Mouse (Mus musculus) heart, embryonic 15.5 days (tissue): ENCODE data around the gene C1qc. TPM values are rescaled to one million over a fixed set of nuclear protein-coding genes. Genes with fewer than 3 reads are reported as not detected.

Experiments
- ATAC-seq: fragments of 200-750 bp; cut with Nextera tagmentation; replicated peaks from 2 replicates; pipeline ENCODE4 v1.8.0; 2017; ENCODE audit warnings: low read depth, moderate TSS enrichment; ENCODE audit not compliant: insufficient number of reproducible peaks, insufficient read depth, low FRiP score
- H3K27ac ChIP-seq: fragments of 300-500 bp; sonication (generic); 2 replicates; pipeline ENCODE4 v1.5.1; 2015; ENCODE audit warnings: mild to moderate bottlenecking, inconsistent platforms
- H3K27me3 ChIP-seq: fragments of 300-500 bp; sonication (generic); 2 replicates; pipeline ENCODE4 v1.6.1; 2015; ENCODE audit warnings: inconsistent platforms
- H3K36me3 ChIP-seq: fragments of 300-500 bp; sonication (generic); 2 replicates; pipeline ENCODE4 v1.6.1; 2015; ENCODE audit warnings: mild to moderate bottlenecking, inconsistent platforms
- H3K4me1 ChIP-seq: fragments of 300-500 bp; sonication (generic); replicated peaks from 2 replicates; pipeline ENCODE4 v1.6.1; 2015; ENCODE audit warnings: inconsistent platforms
- H3K4me2 ChIP-seq: fragments of 300-500 bp; sonication (generic); 2 replicates; pipeline ENCODE4 v1.6.1; 2015; ENCODE audit warnings: inconsistent platforms, mild to moderate bottlenecking, moderate library complexity
- H3K4me3 ChIP-seq: fragments of 300-500 bp; sonication (generic); 2 replicates; pipeline ENCODE4 v1.5.1; 2015; ENCODE audit warnings: mild to moderate bottlenecking, inconsistent platforms
- H3K9ac ChIP-seq: fragments of 300-500 bp; sonication (generic); 2 replicates; pipeline ENCODE4 v1.6.1; 2015; ENCODE audit warnings: mild to moderate bottlenecking, inconsistent platforms
- H3K9me3 ChIP-seq: fragments of 300-500 bp; sonication (generic); replicated peaks from 2 replicates; pipeline ENCODE4 v1.6.1; 2016; ENCODE audit warnings: inconsistent platforms
- WGBS: fragments of 180-500 bp; shearing (Covaris S2); methylation state at CpG from one replicate; pipeline ENCODE4 v1.1.7; 2015; ENCODE audit warnings: mixed read lengths; 5-methylcytosine and 5-hydroxymethylcytosine counted together
- polyA plus RNA-seq: library from polyadenylated mRNA; unstranded; fragments of >200 nt; fragmentation: Nextera tagmentation; extraction: Ambion mirVana; gene quantifications from 2 replicates; pipeline ENCODE4 v1.2.1, GENCODE M21; 2015

Gene C1qc
- polyA plus RNA-seq: 23.8 and 32.9 TPM in 2 replicates

DNA sequence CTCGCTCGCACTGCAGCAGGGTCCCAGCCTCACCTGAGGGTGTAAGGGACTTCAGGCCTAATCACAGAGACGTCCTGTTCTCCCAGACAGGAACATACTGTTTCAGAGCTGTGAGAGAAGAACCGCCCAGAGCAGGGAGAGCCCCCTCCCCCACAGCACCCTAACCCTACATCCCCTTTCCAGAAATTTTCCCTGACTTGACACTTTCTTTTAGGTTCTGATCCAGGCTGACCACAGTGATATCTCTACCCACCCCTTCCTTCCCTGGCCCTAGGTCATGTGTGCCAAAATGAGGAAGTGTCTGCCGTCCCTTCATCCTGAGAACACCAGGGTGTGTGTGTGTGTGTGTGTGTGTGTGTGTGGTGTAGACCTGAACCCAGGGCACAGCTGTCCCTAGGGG is at the start of gene C1qc:
TSS of gene C1qc (minus strand) at position 255 of the 400 bp plus-strand sequence.
- no peak within 1 kb of the TSS for H3K9ac ChIP-seq
- H3K4me2 ChIP-seq: no peak within 1 kb of the TSS
- H3K27me3 ChIP-seq: peaks cover 90% of the 10 kb centered on the region
- H3K4me3 ChIP-seq: no peak within 1 kb of the TSS
- H3K36me3 ChIP-seq: no peaks in the 10 kb centered on the region
- WGBS: 49% methylated on average over 5 of the region's 5 CpGs
- H3K4me1 ChIP-seq: no peaks in the 10 kb centered on the region
- no peak within 1 kb of the TSS for H3K27ac ChIP-seq
- ATAC-seq: no peak
- H3K9me3 ChIP-seq: no peaks in the 10 kb centered on the region

DNA sequence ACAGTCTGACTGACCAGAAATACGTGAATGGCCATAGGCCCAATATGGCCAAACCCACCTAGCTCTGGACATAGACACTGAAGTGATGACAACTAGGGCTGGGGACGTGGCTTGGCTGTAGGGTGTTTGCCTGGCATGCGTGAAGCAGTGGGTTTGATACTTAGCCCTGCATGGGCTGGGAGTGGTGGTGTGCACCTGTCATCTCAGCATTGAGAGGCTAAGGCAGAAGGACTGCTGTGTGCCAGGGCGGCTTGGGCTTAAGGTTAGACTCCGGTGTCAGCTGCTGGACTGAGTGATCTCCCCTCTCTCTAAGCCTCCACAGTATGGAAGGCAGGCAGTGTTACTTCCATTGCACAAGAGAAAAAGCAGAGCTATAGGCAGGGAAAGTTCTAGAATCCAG is 45.1 kb upstream of the C1qc start:
- Histone ChIP-seq H3K27ac (no peak overlapping the region), H3K36me3 (no peaks in the 10 kb centered on the region), H3K4me3 (no peak overlapping the region), H3K4me1 (peaks cover 13% of the 10 kb centered on the region), H3K9me3 (no peaks in the 10 kb centered on the region), H3K9ac (no peak overlapping the region), H3K27me3 (peaks cover 81% of the 10 kb centered on the region), H3K4me2 (no peak overlapping the region)
- ATAC-seq: no peak
- WGBS: 74% methylated on average over 5 of the region's 5 CpGs

DNA sequence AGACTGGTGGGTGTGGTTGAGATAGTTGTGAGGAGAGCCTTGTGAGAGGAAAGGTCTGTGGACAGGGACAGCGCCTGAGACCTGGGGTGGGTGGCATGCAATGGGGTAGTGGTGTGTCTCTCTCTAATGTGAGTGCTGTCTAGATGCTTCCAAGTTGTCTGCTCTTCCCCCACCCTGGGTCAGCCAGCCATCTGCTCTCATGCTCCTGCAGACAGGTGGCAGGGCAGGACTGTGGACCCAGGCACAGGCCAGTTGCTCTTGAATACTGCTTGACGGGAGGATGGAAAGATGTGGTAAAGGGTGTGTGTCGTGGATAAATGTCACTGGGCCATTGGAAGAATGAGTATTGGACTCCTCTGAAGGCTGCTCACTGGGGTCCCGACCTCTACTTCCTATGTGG is 44.5 kb upstream of the C1qc start:
- H3K36me3 ChIP-seq: no peaks in the 10 kb centered on the region
- H3K4me1 ChIP-seq: peaks cover 8% of the 10 kb centered on the region
- WGBS: 68% methylated on average over 4 of the region's 4 CpGs
- H3K4me2 ChIP-seq: no peak overlapping the region
- ATAC-seq: no peak
- no peaks in the 10 kb centered on the region for H3K9me3 ChIP-seq
- no peak overlapping the region for H3K4me3 ChIP-seq
- no peak overlapping the region for H3K9ac ChIP-seq
- H3K27me3 ChIP-seq: peaks cover 81% of the 10 kb centered on the region
- no peak overlapping the region for H3K27ac ChIP-seq

DNA sequence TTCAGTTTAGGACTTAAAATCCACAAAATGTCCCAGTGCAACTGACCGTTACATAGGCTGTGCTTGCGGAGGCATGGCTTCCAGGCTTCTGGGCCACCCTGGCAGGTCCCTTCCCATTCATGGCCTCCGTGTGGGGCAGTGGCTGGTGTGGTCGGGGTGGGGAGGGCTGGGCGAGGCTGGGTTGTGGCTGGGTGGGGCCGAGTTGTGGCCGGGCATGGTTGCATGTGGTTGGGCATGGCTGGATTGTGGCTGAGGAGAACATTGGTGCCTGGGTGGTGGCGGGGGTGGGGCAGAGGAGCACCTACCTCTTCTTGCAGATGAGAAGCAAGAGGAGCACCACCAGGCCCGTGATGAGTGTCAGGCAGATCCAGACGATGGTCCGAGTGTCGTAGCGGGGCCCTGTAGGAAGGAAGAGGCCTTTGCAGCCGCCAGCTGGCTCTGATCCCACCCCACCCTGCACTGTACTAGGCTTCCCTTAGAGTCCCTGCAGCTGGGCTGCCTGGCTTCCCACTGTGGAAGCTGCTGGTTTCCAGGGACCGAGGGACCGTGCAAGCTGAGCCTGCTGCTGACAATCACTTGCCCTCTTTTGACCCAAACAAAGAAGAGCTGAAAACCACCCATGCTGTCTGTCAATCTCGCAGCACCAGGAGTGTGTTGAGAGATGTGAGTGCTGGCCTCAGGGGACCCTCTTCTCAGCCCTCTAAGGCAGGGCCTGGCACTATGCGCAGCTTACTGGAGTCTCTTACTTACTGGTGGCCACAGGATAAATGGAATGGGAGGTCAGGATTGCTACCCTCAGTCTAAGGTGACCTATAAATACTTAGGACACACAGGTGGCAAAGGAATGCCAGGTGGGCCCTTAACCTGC is 42.1 kb upstream of the C1qc start:
- Histone ChIP-seq H3K27ac (no peak overlapping the region), H3K4me3 (no peak overlapping the region), H3K27me3 (peaks cover 81% of the 10 kb centered on the region), H3K36me3 (no peaks in the 10 kb centered on the region), H3K9me3 (no peaks in the 10 kb centered on the region), H3K4me1 (peaks cover 8% of the 10 kb centered on the region), H3K9ac (no peak overlapping the region), H3K4me2 (no peak overlapping the region)
- 0 out of 2 replicates have a peak, but pooled peaks have one; percentile 16 for ATAC-seq
- WGBS: 30% methylated on average over 18 of the region's 18 CpGs

DNA sequence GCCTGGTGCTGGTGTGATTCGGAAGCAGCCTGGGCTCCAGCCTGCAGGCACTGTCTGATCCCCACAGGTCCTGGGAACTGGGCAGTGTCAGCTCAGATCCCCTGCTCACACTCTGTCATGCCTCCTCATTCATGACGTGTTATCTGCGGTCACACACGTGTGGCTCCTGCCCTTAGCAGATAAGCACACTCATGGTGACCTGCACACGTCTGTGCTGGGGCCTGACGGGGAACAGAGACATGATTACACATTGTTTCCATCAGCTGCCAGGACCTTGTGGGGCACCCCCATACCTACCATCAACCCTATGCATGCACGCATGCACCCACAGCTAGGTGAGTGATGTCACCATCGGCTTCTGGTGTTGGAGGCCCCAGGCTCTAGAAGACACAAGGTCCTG is 37.6 kb upstream of the C1qc start:
- H3K4me3 ChIP-seq: no peak overlapping the region
- H3K27ac ChIP-seq: no peak overlapping the region
- H3K4me1 ChIP-seq: peaks cover 8% of the 10 kb centered on the region
- H3K27me3 ChIP-seq: peaks cover 88% of the 10 kb centered on the region
- no peak overlapping the region for H3K9ac ChIP-seq
- no peak overlapping the region for H3K4me2 ChIP-seq
- no peaks in the 10 kb centered on the region for H3K36me3 ChIP-seq
- ATAC-seq: no peak
- H3K9me3 ChIP-seq: no peaks in the 10 kb centered on the region
- 54% methylated on average over 8 of the region's 8 CpGs for WGBS

DNA sequence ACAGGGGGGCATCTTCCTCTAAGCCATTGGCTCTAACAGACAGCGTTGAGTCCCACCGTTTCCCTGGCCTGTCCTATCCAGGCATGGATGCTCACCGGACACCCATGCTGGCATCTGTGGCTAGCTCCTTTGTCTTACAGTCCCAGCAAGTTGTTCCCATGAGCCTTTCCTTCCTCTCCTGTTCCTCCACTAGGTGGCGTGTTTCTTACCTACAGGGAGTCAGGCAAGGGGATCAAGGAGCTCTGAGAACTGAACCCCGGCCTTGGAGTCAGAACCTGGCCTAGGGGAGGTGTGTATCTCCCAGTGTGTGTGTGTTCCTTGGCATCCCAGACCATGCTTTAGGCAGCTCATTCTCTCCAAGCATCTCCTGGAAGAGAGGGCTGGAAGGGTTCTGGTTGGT is 36.1 kb upstream of the C1qc start:
- no peaks in the 10 kb centered on the region for H3K36me3 ChIP-seq
- WGBS: 13% methylated on average over 5 of the region's 5 CpGs
- no peak overlapping the region for H3K9ac ChIP-seq
- H3K4me2 ChIP-seq: no peak overlapping the region
- no peak overlapping the region for H3K27ac ChIP-seq
- H3K4me3 ChIP-seq: no peak overlapping the region
- no peak for ATAC-seq
- peaks cover 94% of the 10 kb centered on the region for H3K27me3 ChIP-seq
- no peaks in the 10 kb centered on the region for H3K4me1 ChIP-seq
- no peaks in the 10 kb centered on the region for H3K9me3 ChIP-seq

DNA sequence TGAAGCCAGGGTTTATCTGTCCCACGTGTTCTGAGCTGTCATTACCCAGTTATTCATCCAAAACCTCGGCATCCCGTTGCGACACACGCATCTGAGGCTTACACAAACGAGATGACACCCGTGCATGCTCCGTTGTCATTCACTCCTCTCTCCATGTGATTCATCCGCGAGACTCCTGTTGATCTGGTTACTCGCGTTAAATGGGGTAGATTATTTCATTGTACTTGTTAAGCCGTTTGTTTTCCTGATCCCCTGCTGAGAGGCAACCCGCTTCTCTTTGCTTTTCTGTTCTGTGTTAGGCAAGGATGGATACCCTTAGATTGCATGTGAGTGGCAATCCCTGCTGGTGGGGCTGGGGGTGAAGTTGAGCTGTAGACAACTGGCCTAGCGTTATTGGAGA is 32.9 kb upstream of the C1qc start:
- Histone ChIP-seq H3K4me2 (no peak overlapping the region), H3K4me3 (no peak overlapping the region), H3K4me1 (no peaks in the 10 kb centered on the region), H3K9me3 (no peaks in the 10 kb centered on the region), H3K9ac (no peak overlapping the region), H3K27ac (no peak overlapping the region), H3K36me3 (no peaks in the 10 kb centered on the region), H3K27me3 (peaks cover 67% of the 10 kb centered on the region)
- no peak for ATAC-seq
- WGBS: 15% methylated on average over 15 of the region's 15 CpGs

DNA sequence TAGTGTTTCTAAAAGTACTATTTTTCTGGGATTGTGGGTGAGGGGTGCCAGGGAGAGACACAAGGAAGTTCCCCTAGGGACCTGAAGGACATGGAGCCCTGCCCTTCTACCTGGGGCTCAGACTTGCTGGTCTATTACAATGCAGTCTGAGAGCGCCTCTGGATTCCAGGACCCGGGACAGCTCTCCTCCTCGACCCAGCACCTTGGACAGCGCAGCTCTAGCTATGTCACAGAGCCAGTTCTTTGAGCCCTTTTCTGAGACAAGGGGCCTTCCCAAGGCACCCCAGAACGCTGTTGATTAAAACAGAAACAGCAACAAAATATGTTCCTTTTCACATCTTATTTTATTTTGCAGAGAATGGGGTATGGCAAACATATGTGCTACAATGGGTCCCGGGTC is 31.7 kb upstream of the C1qc start:
- Histone ChIP-seq H3K9me3 (no peaks in the 10 kb centered on the region), H3K4me3 (no peak overlapping the region), H3K9ac (no peak overlapping the region), H3K4me2 (no peak overlapping the region), H3K4me1 (no peaks in the 10 kb centered on the region), H3K27me3 (peaks cover 59% of the 10 kb centered on the region), H3K36me3 (no peaks in the 10 kb centered on the region), H3K27ac (no peak overlapping the region)
- WGBS: 5% methylated on average over 6 of the region's 6 CpGs
- ATAC-seq: no peak

DNA sequence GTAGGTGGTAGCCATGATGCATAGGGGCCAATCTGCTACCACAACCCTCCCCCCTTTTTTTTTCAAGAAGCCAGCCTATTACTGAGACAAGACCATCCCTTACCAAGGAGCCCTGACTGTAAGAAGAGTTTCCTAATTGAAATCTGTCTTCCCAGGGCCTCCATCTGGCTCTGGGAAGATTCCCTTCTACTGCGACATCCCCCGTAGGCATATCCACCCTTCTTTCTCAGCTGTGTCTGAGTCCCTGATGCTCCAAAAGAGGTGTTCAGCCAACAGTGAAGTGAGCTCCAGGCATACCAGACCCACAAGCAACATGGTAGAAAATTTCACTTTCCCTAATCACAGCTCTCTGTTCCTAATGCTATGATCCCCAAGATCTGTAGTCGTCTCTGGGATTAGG is 26.7 kb upstream of the C1qc start:
- no peak for ATAC-seq
- H3K4me3 ChIP-seq: no peak overlapping the region
- WGBS: 67% methylated on average over 3 of the region's 3 CpGs
- no peaks in the 10 kb centered on the region for H3K4me1 ChIP-seq
- no peaks in the 10 kb centered on the region for H3K36me3 ChIP-seq
- no peak overlapping the region for H3K4me2 ChIP-seq
- H3K9ac ChIP-seq: no peak overlapping the region
- H3K27me3 ChIP-seq: peaks cover 33% of the 10 kb centered on the region
- H3K27ac ChIP-seq: no peak overlapping the region
- H3K9me3 ChIP-seq: no peaks in the 10 kb centered on the region

DNA sequence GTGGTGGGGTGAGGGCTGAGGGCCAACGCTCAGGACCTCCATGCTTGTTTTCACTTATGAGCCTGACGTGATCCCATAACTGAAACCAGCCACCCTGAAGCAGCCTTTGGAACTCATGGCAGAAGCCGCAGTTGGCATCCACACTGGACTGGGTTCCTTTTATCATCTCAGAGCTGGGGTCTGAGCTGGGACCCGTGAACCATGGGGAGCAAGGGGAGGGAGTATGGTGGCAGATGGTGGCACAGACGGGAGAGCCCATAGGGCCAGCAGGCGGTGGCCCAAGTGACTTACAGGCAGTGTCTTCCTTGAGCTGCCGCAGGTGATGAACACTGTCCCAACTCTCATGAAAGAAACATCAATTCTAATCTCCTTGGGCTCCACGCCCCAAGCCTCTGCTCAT is 26.0 kb upstream of the C1qc start:
- Histone ChIP-seq H3K27ac (no peak overlapping the region), H3K4me3 (no peak overlapping the region), H3K4me1 (no peaks in the 10 kb centered on the region), H3K4me2 (no peak overlapping the region), H3K9me3 (no peaks in the 10 kb centered on the region), H3K36me3 (no peaks in the 10 kb centered on the region), H3K27me3 (peaks cover 34% of the 10 kb centered on the region), H3K9ac (no peak overlapping the region)
- WGBS: 76% methylated on average over 8 of the region's 8 CpGs
- ATAC-seq: no peak

DNA sequence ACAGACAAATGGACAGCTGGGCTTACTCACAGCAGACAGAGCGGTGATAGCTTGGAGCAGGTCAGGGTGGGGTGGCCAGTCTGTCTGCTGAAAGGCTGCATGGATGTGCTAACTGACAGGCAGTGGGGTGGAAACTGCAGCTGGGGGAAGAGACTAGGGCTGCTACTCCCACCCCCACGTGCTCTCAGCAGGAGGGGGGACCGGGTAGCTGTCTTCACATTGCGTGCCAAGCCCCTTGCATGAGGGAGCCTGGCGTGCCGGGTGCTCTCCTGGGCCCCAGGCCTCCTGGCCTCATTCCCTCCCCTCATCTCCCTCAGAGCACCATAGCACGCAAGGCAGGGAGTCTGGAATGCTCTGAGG is 24.3 kb upstream of the C1qc start:
- no peak overlapping the region for H3K27ac ChIP-seq
- no peak overlapping the region for H3K9ac ChIP-seq
- no peaks in the 10 kb centered on the region for H3K36me3 ChIP-seq
- WGBS: 16% methylated on average over 7 of the region's 7 CpGs
- ATAC-seq: no peak
- H3K4me1 ChIP-seq: no peaks in the 10 kb centered on the region
- H3K4me2 ChIP-seq: no peak overlapping the region
- peaks cover 50% of the 10 kb centered on the region for H3K27me3 ChIP-seq
- H3K9me3 ChIP-seq: no peaks in the 10 kb centered on the region
- no peak overlapping the region for H3K4me3 ChIP-seq
